In genomic region chr19:10959085-10959977, GRCm38 (mm10) we compare ENCODE assay signal across 8 mouse cellular contexts. TPM values are rescaled to one million over a fixed set of nuclear protein-coding genes. Genes with fewer than 3 reads are reported as not detected.
A peak's percentile ranks its signal among the peaks of the same experiment; 100 is the strongest.
DNase-seq lines count a peak whose midpoint lies in the region; ATAC-seq and TF ChIP-seq lines count a peak whose summit lies in the region.

No protein-coding gene starts in this region.

- peak; percentile 71 for DNase-seq in layer of hippocampus, adult 11-12 months (ENCODE audit: low spot score)
- DNase-seq in layer of hippocampus, adult 8-10 months (ENCODE audit: low spot score in 2 of 2): no peak
- DNase-seq in cerebellum, postnatal 14 days: peak; percentile 82 to 84
- DNase-seq in gastrocnemius, postnatal 14 days: peak; percentile 32

- peak; percentile 59 for TF ChIP-seq CTCF in E14TG2a.4 (conservative IDR thresholded peaks at IDR 0.05; ENCODE audit: low read length)

- 32% methylated on average over 11 of the region's 11 CpGs for WGBS in kidney, embryonic 15.5 days
- WGBS in stomach, embryonic 15.5 days: 25% methylated on average over 11 of the region's 11 CpGs

- no peak overlapping the region for H3K9ac ChIP-seq in kidney, embryonic 15.5 days
- no peak overlapping the region for H3K9ac ChIP-seq in stomach, embryonic 15.5 days

- H3K27me3 ChIP-seq in E14TG2a.4 (ENCODE audit: insufficient read depth, low read length): peaks cover 25% of the 10 kb centered on the region
- peaks cover 18% of the 10 kb centered on the region; the same call in 1 of the 2 replicates for H3K27me3 ChIP-seq in kidney, embryonic 15.5 days
- H3K27me3 ChIP-seq in megakaryocyte, embryonic 14.5 days (replicated peaks): peaks cover 53% of the 10 kb centered on the region
- H3K27me3 ChIP-seq in stomach, embryonic 15.5 days (replicated peaks): peaks cover 4% of the 10 kb centered on the region; the same call in 1 of the 2 replicates

- no peaks in the 10 kb centered on the region for H3K36me3 ChIP-seq in E14TG2a.4 (ENCODE audit: insufficient read depth, low read length)
- no peaks in the 10 kb centered on the region for H3K36me3 ChIP-seq in kidney, embryonic 15.5 days
- no peaks in the 10 kb centered on the region for H3K36me3 ChIP-seq in megakaryocyte, embryonic 14.5 days (replicated peaks; ENCODE audit: low read length)
- H3K36me3 ChIP-seq in stomach, embryonic 15.5 days: no peaks in the 10 kb centered on the region

- no peaks in the 10 kb centered on the region for H3K9me3 ChIP-seq in E14TG2a.4 (ENCODE audit: low read length)
- H3K9me3 ChIP-seq in kidney, embryonic 15.5 days (replicated peaks): no peaks in the 10 kb centered on the region
- no peaks in the 10 kb centered on the region for H3K9me3 ChIP-seq in megakaryocyte, embryonic 14.5 days
- no peaks in the 10 kb centered on the region for H3K9me3 ChIP-seq in stomach, embryonic 15.5 days

- intact Hi-C loops in gastrocnemius, postnatal 14 days (cut with DNase I; ENCODE audit: low total_unique reads): no loop called here

- no peak overlapping the region for H3K4me2 ChIP-seq in kidney, embryonic 15.5 days
- H3K4me2 ChIP-seq in stomach, embryonic 15.5 days: no peak overlapping the region

- peaks cover 15% of the 10 kb centered on the region for H3K4me1 ChIP-seq in E14TG2a.4 (replicated peaks; ENCODE audit: low read depth, low read length)
- no peaks in the 10 kb centered on the region for H3K4me1 ChIP-seq in kidney, embryonic 15.5 days
- peaks cover 19% of the 10 kb centered on the region for H3K4me1 ChIP-seq in megakaryocyte, embryonic 14.5 days
- no peaks in the 10 kb centered on the region for H3K4me1 ChIP-seq in stomach, embryonic 15.5 days

- ATAC-seq in kidney, embryonic 15.5 days (replicated peaks; ENCODE audit: low FRiP score): peak; percentile 69
- peak; percentile 64 for ATAC-seq in stomach, embryonic 15.5 days (ENCODE audit: insufficient read depth, low FRiP score, low read depth)

- no peak overlapping the region for H3K4me3 ChIP-seq in E14TG2a.4 (replicated peaks; ENCODE audit: low read length)
- H3K4me3 ChIP-seq in kidney, embryonic 15.5 days (replicated peaks): no peak overlapping the region
- H3K4me3 ChIP-seq in megakaryocyte, embryonic 14.5 days (replicated peaks): peak overlapping the region; percentile 53
- H3K4me3 ChIP-seq in stomach, embryonic 15.5 days (replicated peaks): no peak overlapping the region

- no peak overlapping the region for H3K27ac ChIP-seq in kidney, embryonic 15.5 days
- H3K27ac ChIP-seq in stomach, embryonic 15.5 days: no peak overlapping the region

RNA-seq across cellular contexts. Expression of gene Ccdc86, which starts 10.3 kb away (rescaled TPM):
- 10 to 100 TPM in 2 of 4 experiments, 1 to 10 TPM in 2; 8.1 to 10.5 (median 9.8) TPM for total RNA-seq in layer of hippocampus, adult 8-10 months (2022)
- total RNA-seq in gastrocnemius, postnatal 14 days (2021): 10 to 100 TPM; 17.7 to 25.7 TPM
- 33.1 and 33.4 TPM in 2 replicates for polyA plus RNA-seq in kidney, embryonic 15.5 days (2015; fragmentation: Nextera tagmentation; extraction: Ambion mirVana)
- 25.4 and 33.6 TPM in 2 replicates for polyA plus RNA-seq in megakaryocyte, embryonic 14.5 days (2012; ENCODE audit: insufficient read depth, low replicate concordance)
- 26.1 and 27.9 TPM in 2 replicates for polyA plus RNA-seq in stomach, embryonic 15.5 days (2015; fragmentation: Nextera tagmentation; extraction: Ambion mirVana)

RNA-seq across cellular contexts. Expression of gene Ms4a10, which starts 15.1 kb away (rescaled TPM):
- not detected for total RNA-seq in layer of hippocampus, adult 8-10 months (2022)
- total RNA-seq in gastrocnemius, postnatal 14 days (2021): not detected
- 0.31 TPM in 1 of 2 replicates, not detected in the other for polyA plus RNA-seq in kidney, embryonic 15.5 days (2015; fragmentation: Nextera tagmentation; extraction: Ambion mirVana)
- polyA plus RNA-seq in megakaryocyte, embryonic 14.5 days (2012; ENCODE audit: insufficient read depth, low replicate concordance): not detected in 2 replicates
- polyA plus RNA-seq in stomach, embryonic 15.5 days (2015; fragmentation: Nextera tagmentation; extraction: Ambion mirVana): 6.4 and 7.0 TPM in 2 replicates

RNA-seq across cellular contexts. Expression of gene Ptgdr2, which starts 22.4 kb away (rescaled TPM):
- under 1 TPM in 2 of 4 experiments, not detected in 2; 0.16 to 0.35 TPM for total RNA-seq in layer of hippocampus, adult 8-10 months (2022)
- under 1 TPM in 1 of 2 experiments, not detected in 1; 0.08 TPM for total RNA-seq in gastrocnemius, postnatal 14 days (2021)
- 0.08 and 0.09 TPM in 2 replicates for polyA plus RNA-seq in kidney, embryonic 15.5 days (2015; fragmentation: Nextera tagmentation; extraction: Ambion mirVana)
- polyA plus RNA-seq in megakaryocyte, embryonic 14.5 days (2012; ENCODE audit: insufficient read depth, low replicate concordance): not detected in 2 replicates
- polyA plus RNA-seq in stomach, embryonic 15.5 days (2015; fragmentation: Nextera tagmentation; extraction: Ambion mirVana): 0.08 TPM in 1 of 2 replicates, not detected in the other

RNA-seq across cellular contexts. Expression of gene Ms4a15, which starts 33.7 kb away (rescaled TPM):
- total RNA-seq in layer of hippocampus, adult 8-10 months (2022): not detected
- total RNA-seq in gastrocnemius, postnatal 14 days (2021): not detected
- not detected in 2 replicates for polyA plus RNA-seq in kidney, embryonic 15.5 days (2015; fragmentation: Nextera tagmentation; extraction: Ambion mirVana)
- not detected in 2 replicates for polyA plus RNA-seq in megakaryocyte, embryonic 14.5 days (2012; ENCODE audit: insufficient read depth, low replicate concordance)
- polyA plus RNA-seq in stomach, embryonic 15.5 days (2015; fragmentation: Nextera tagmentation; extraction: Ambion mirVana): 0.10 TPM in 1 of 2 replicates, not detected in the other

RNA-seq across cellular contexts. Expression of gene Zp1, which starts 38.9 kb away (rescaled TPM):
- total RNA-seq in layer of hippocampus, adult 8-10 months (2022): not detected
- total RNA-seq in gastrocnemius, postnatal 14 days (2021): under 1 TPM in 1 of 2 experiments, not detected in 1; 0.51 TPM
- not detected in 2 replicates for polyA plus RNA-seq in kidney, embryonic 15.5 days (2015; fragmentation: Nextera tagmentation; extraction: Ambion mirVana)
- not detected in 2 replicates for polyA plus RNA-seq in megakaryocyte, embryonic 14.5 days (2012; ENCODE audit: insufficient read depth, low replicate concordance)
- not detected in 2 replicates for polyA plus RNA-seq in stomach, embryonic 15.5 days (2015; fragmentation: Nextera tagmentation; extraction: Ambion mirVana)

Comparison
In these comparisons a context has a peak if more than half of its experiments do, and no peak if none do; other contexts are left out.
1. DNase-seq: peak in layer of hippocampus, adult 11-12 months (single experiment), cerebellum, postnatal 14 days (2 of 2) and gastrocnemius, postnatal 14 days (single experiment); none in layer of hippocampus, adult 8-10 months (0 of 2).